Mouse (Mus musculus): ENCODE measurements around the gene BC003965. TPM values are rescaled to one million over a fixed set of nuclear protein-coding genes. Genes with fewer than 3 reads are reported as not detected.

BC003965 gene
- polyA plus RNA-seq, 1 experiment from 2014 or later: 32.1 TPM

GRCm38 (mm10) chr17:25184961-25185360, 607 bp downstream of the BC003965 start:
- peak overlapping the region; percentile 69 for H3K4me3 ChIP-seq
- no peak overlapping the region for H3K27ac ChIP-seq
- WGBS: 6% methylated on average over 17 of the region's 17 CpGs
- H3K9me3 ChIP-seq: no peaks in the 10 kb centered on the region
- no peak; the same call in 1 of the 2 replicates for ATAC-seq (ENCODE audit: borderline replicate concordance, extremely low read depth, low FRiP score, low TSS enrichment)
- peak overlapping the region; percentile 84 for H3K4me2 ChIP-seq
- no peaks in the 10 kb centered on the region for H3K27me3 ChIP-seq
- H3K4me1 ChIP-seq: peaks cover 30% of the 10 kb centered on the region
- H3K9ac ChIP-seq: peak overlapping the region; percentile 65
- H3K36me3 ChIP-seq: no peaks in the 10 kb centered on the region

DNA sequence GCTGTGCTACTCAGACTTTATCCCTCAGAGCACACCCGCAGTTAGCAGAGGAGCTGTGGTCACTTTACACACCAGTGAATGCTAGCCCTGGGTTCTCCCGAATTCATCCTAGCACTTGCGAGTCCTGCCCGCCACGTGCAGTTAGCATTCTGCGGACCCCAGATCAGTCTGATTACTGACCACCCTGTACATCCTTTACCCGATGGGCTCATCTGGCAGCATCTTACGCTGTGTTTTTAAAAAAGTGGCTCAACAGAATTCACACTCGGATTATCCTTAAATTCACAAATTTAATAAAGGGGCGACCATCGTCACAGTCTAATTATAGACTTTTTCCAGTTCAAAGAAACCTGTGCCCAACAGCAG, 3.4 kb downstream of the BC003965 start:
- Histone ChIP-seq H3K4me3 (peak overlapping the region; percentile 95), H3K9ac (peak overlapping the region; percentile 88), H3K9me3 (no peaks in the 10 kb centered on the region), H3K27ac (peak overlapping the region; percentile 83), H3K4me2 (peak overlapping the region; percentile 84), H3K27me3 (no peaks in the 10 kb centered on the region), H3K36me3 (peaks cover 9% of the 10 kb centered on the region; the same call in 1 of the 2 replicates), H3K4me1 (peaks cover 32% of the 10 kb centered on the region)
- ATAC-seq (ENCODE audit: borderline replicate concordance, extremely low read depth, low FRiP score, low TSS enrichment): no peak
- WGBS: 4% methylated on average over 11 of the region's 11 CpGs

GRCm38 (mm10) chr17:25188150-25189031, 4.0 kb downstream of the BC003965 start, which contains the start of gene Unkl:
Gene Unkl, plus strand, starts transcription at chr17:25188397.
- Histone ChIP-seq H3K36me3 (peaks cover 9% of the 10 kb centered on the region; the same call in 1 of the 2 replicates), H3K9ac (peak within 1 kb of the TSS; percentile 88), H3K27me3 (no peaks in the 10 kb centered on the region), H3K9me3 (no peaks in the 10 kb centered on the region), H3K4me3 (peak within 1 kb of the TSS; percentile 95), H3K4me2 (peak within 1 kb of the TSS; percentile 84), H3K27ac (peak within 1 kb of the TSS; percentile 83), H3K4me1 (peaks cover 30% of the 10 kb centered on the region)
- under 1% methylated on average over 94 of the region's 104 CpGs for WGBS
- ATAC-seq (ENCODE audit: borderline replicate concordance, extremely low read depth, low FRiP score, low TSS enrichment): peak; percentile 44

- H3K36me3 ChIP-seq: peaks cover 12% of the 10 kb centered on the region; the same call in 1 of the 2 replicates
- 4% methylated on average over 16 of the region's 16 CpGs for WGBS
- no peaks in the 10 kb centered on the region for H3K27me3 ChIP-seq
- ATAC-seq (ENCODE audit: borderline replicate concordance, extremely low read depth, low FRiP score, low TSS enrichment): no peak
- no peak overlapping the region for H3K27ac ChIP-seq
- peak overlapping the region; percentile 84 for H3K4me2 ChIP-seq
- H3K9me3 ChIP-seq: no peaks in the 10 kb centered on the region
- peak overlapping the region; percentile 88 for H3K9ac ChIP-seq
- H3K4me3 ChIP-seq: peak overlapping the region; percentile 95
- peaks cover 25% of the 10 kb centered on the region for H3K4me1 ChIP-seq
Measured at GRCm38 (mm10) chr17:25189091-25189490, 4.7 kb downstream of the BC003965 start.

GRCm38 (mm10) chr17:25202401-25202800, 18.0 kb downstream of the BC003965 start:
- WGBS: 92% methylated on average over 4 of the region's 4 CpGs

DNA sequence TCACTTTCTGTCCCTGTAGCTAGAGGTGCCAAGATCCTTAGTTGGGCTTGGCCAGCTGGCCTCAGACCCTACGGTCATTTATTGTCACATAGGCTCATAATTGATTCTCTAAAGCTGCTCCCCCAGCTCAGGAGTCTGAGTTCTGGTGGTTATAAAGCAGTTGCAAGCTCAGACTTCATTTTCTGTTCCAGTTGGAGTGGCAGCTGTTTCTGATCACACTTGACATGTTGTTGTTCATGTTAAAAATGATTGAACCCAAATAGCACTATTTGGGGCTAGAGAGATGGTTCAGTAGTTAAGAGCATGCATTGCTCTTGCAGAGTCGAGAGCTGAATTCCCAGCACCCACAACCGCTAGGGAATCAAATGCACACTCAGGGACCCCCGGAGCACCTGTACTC, 25.7 kb downstream of the BC003965 start:
- H3K4me1 ChIP-seq: no peaks in the 10 kb centered on the region
- WGBS: 90% methylated on average over 4 of the region's 4 CpGs

More at GRCm38 (mm10) chr17:25202401-25202800, 18.0 kb downstream of the BC003965 start:
- no peak overlapping the region for H3K4me2 ChIP-seq
- no peaks in the 10 kb centered on the region for H3K27me3 ChIP-seq
- H3K4me1 ChIP-seq: no peaks in the 10 kb centered on the region
- no peak for ATAC-seq (ENCODE audit: borderline replicate concordance, extremely low read depth, low FRiP score, low TSS enrichment)
- no peaks in the 10 kb centered on the region for H3K9me3 ChIP-seq
- no peak overlapping the region for H3K9ac ChIP-seq
- H3K4me3 ChIP-seq: no peak overlapping the region
- peaks cover 60% of the 10 kb centered on the region for H3K36me3 ChIP-seq
- no peak overlapping the region for H3K27ac ChIP-seq

GRCm38 (mm10) chr17:25210680-25211466, 26.5 kb downstream of the BC003965 start:
- H3K4me2 ChIP-seq: no peak overlapping the region
- peaks cover 85% of the 10 kb centered on the region for H3K36me3 ChIP-seq
- no peak overlapping the region for H3K9ac ChIP-seq
- H3K27ac ChIP-seq: no peak overlapping the region
- no peaks in the 10 kb centered on the region for H3K27me3 ChIP-seq
- no peaks in the 10 kb centered on the region for H3K9me3 ChIP-seq
- ATAC-seq (ENCODE audit: borderline replicate concordance, extremely low read depth, low FRiP score, low TSS enrichment): no peak
- no peak overlapping the region for H3K4me3 ChIP-seq
- WGBS: 77% methylated on average over 15 of the region's 15 CpGs
- H3K4me1 ChIP-seq: no peaks in the 10 kb centered on the region

More for the DNA sequence above, 25.7 kb downstream of the BC003965 start:
- no peak for ATAC-seq (ENCODE audit: borderline replicate concordance, extremely low read depth, low FRiP score, low TSS enrichment)
- no peaks in the 10 kb centered on the region for H3K27me3 ChIP-seq
- no peak overlapping the region for H3K9ac ChIP-seq
- H3K36me3 ChIP-seq: peaks cover 85% of the 10 kb centered on the region
- no peak overlapping the region for H3K27ac ChIP-seq
- no peaks in the 10 kb centered on the region for H3K9me3 ChIP-seq
- H3K4me2 ChIP-seq: no peak overlapping the region
- no peak overlapping the region for H3K4me3 ChIP-seq

- Histone ChIP-seq H3K4me3 (no peak overlapping the region), H3K27me3 (no peaks in the 10 kb centered on the region), H3K9ac (no peak overlapping the region), H3K27ac (no peak overlapping the region), H3K4me1 (no peaks in the 10 kb centered on the region), H3K9me3 (no peaks in the 10 kb centered on the region), H3K36me3 (peaks cover 87% of the 10 kb centered on the region), H3K4me2 (no peak overlapping the region)
- ATAC-seq (ENCODE audit: borderline replicate concordance, extremely low read depth, low FRiP score, low TSS enrichment): no peak
- WGBS: 77% methylated on average over 4 of the region's 4 CpGs
Measured at GRCm38 (mm10) chr17:25211705-25212104, 27.4 kb downstream of the BC003965 start.

- no peaks in the 10 kb centered on the region for H3K27me3 ChIP-seq
- H3K4me2 ChIP-seq: no peak overlapping the region
- no peak overlapping the region for H3K4me3 ChIP-seq
- no peak for ATAC-seq (ENCODE audit: borderline replicate concordance, extremely low read depth, low FRiP score, low TSS enrichment)
- WGBS: 79% methylated on average over 3 of the region's 3 CpGs
- no peaks in the 10 kb centered on the region for H3K4me1 ChIP-seq
- H3K9me3 ChIP-seq: no peaks in the 10 kb centered on the region
- H3K9ac ChIP-seq: no peak overlapping the region
- peaks cover 73% of the 10 kb centered on the region for H3K36me3 ChIP-seq
- H3K27ac ChIP-seq: no peak overlapping the region
Measured at GRCm38 (mm10) chr17:25215431-25215830, 31.1 kb downstream of the BC003965 start.

- no peaks in the 10 kb centered on the region for H3K9me3 ChIP-seq
- H3K27ac ChIP-seq: no peak overlapping the region
- ATAC-seq (ENCODE audit: borderline replicate concordance, extremely low read depth, low FRiP score, low TSS enrichment): no peak
- H3K27me3 ChIP-seq: no peaks in the 10 kb centered on the region
- WGBS: 90% methylated on average over 9 of the region's 9 CpGs
- peaks cover 46% of the 10 kb centered on the region for H3K36me3 ChIP-seq
- H3K4me1 ChIP-seq: no peaks in the 10 kb centered on the region; the same call in 1 of the 2 replicates
- H3K4me2 ChIP-seq: no peak overlapping the region
- H3K4me3 ChIP-seq: no peak overlapping the region
- no peak overlapping the region for H3K9ac ChIP-seq
Measured at GRCm38 (mm10) chr17:25218967-25219366, 34.6 kb downstream of the BC003965 start.

- no peak for ATAC-seq (ENCODE audit: borderline replicate concordance, extremely low read depth, low FRiP score, low TSS enrichment)
- Histone ChIP-seq H3K4me1 (no peaks in the 10 kb centered on the region; the same call in 1 of the 2 replicates), H3K9ac (no peak overlapping the region), H3K36me3 (peaks cover 39% of the 10 kb centered on the region), H3K4me3 (no peak overlapping the region), H3K9me3 (no peaks in the 10 kb centered on the region), H3K4me2 (no peak overlapping the region), H3K27me3 (no peaks in the 10 kb centered on the region), H3K27ac (no peak overlapping the region)
- WGBS: 91% methylated on average over 15 of the region's 15 CpGs
Measured at GRCm38 (mm10) chr17:25219492-25220295, 35.3 kb downstream of the BC003965 start.

Data from lung, embryonic 15.5 days (tissue).